Mouse (Mus musculus) yolk sac, embryonic 10.5 days (tissue): ENCODE measurements around the gene Mtus2.

ENCODE experiments used
- DNase-seq: peaks from one replicate; pipeline ENCODE4 v3.0.0-alpha.2; 2017; ENCODE audit warnings: low spot score

Mtus2 gene

DNA sequence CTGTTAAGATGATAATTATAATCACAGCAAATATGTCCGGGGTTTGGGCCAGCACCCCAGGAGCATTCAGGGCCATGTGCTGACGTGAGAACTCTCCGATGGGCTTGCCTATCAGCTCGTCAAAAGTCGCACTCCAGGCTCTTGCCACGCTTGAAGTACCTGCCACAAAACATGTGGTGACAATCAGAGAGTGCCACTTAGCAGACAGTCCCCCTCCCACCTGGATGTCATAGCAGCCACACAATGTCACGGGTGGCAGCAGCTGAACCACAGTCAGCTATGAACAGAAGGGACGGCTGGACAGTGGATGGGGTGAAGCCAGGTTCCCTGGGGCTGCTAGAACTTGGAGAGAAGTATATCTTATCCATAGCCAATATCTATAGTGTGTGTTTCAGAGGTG, 391.0 kb downstream of the Mtus2 start:
- DNase-seq, result no peak

- DNase-seq, result no peak
Measured at GRCm38 (mm10) chr5:148349327-148350011, 392.3 kb downstream of the Mtus2 start.

DNA sequence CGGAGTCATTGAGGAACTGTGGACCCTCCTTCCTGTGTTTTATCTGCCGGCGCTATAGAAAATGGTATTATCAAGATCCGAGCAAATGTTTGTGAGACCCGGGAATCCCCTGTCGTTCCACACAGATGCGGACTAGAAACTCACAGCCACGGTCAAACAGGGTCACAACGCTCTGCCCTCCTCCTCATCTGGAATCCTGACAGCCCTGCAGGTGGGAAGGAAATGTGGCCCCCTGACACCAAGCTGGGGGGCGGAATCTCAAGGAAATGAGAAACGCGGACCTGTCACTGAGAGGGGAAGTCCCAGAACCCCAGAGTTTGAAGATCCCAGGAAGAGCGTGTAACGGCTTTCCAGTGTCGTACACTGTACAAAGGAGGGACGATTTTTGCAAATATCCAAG, 396.3 kb downstream of the Mtus2 start:
- no peak for DNase-seq

DNA sequence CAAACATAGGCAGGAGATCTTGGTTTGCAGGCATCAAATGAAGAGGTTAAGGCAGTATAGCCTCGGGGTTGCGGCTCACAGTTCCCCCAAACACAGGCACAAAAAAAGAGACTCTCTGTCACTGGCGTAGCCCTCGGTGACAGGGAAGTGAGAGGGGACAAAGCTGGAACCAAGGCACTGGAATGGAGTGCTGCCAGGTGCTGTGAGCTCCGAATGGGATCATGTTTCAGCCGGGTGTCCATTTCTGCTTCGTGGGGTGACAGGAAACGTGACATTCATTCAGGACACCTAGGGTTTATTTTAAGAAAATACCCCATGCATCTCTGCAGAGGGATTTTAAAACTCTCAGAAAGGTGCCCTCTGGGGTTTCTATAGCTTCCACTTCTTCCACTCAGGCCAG, 397.4 kb downstream of the Mtus2 start:
- no peak for DNase-seq

- no peak for DNase-seq
Measured at GRCm38 (mm10) chr5:148355822-148356221, 398.7 kb downstream of the Mtus2 start.

DNA sequence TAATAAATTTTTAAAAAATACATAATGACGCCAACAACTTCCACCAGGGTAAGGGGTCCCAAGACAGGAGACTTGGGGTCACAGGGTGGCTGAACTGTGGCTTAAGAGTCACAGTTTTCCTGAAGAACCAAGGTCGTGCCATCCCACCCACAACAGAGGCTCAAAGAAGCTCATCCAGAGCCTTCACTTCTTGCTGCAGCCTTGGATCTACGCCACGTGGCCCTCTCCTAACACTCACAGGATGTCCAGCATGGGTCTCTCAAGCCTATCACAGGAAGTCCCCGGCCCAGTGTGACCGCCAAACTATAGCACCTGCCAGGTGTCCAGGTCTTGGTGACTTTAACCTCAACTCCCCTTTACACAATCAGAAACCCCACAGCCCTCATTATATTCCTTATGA, 400.0 kb downstream of the Mtus2 start:
- no peak for DNase-seq

DNA sequence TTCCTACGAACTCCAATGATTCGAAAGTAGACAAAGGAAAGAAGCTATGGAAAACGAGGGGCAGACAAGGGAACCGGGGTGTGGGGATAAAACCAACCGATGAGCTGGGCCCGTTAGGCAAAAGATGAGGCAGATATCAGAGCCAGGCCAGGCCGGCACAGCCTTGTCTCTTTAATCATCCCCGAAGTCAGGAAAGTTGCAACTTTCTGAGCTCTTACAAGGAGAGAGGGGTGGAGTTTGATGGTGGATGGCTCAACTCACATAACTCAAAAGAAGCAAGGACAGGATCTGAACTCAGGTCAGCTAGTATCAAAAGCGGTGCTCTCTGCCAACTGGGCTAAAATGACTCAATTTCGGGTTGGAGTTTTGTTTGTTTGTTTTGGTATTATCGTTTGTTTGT, 402.0 kb downstream of the Mtus2 start:
- DNase-seq, result no peak

GRCm38 (mm10) chr5:148360922-148361758, 404.0 kb downstream of the Mtus2 start:
- DNase-seq, result no peak

GRCm38 (mm10) chr5:148361759-148362010, 404.6 kb downstream of the Mtus2 start:
- DNase-seq, result no peak

DNA sequence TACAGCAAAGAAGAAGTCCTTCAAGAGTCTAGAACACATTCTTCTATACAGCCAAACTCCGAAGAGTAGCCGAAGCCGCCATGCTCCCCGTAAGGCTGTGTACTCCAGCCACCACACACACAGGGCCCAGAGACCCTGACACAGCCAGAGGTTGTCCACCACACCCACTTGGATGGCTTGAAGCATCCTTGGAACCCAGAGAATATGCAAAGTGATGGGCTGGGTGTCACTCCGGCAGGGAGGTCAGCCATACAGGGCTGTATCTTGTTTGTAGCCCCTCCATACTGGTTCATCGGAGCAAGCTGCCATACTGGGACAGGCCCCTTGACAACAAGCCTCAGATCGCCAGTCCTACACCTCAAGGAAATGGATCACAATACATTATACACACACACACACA, 405.2 kb downstream of the Mtus2 start:
- no peak for DNase-seq

DNA sequence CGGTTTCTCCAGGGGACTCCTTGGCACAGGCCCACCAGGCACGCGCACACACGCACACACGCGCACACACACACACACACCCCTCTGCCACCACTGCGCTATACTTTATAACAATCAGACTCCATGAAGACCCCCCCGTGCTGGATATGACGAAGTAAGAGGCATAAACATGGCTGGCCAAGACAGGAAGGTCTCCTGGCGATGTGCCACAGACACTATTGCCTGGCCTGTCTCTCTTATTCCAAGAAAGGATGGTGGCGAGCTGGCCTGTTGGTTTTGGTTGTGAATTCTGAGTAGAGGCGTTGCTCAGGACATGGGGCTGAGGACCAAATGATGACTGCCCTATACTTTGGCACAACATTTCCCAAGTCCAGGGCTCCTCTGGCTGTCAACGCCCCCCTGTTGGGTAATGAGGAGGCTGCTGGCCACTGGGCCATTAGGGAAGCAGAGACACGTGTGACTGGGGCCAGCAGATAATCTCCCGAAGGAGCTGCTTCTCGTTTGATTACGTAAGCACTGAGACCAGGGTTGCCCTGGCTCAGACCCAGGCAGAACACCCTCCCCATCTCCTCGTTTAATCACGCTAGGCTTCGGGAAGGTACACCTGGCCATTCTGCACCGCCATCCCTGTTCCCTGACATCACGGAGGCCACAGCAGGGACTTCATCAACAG, 406.5 kb downstream of the Mtus2 start:
- no peak for DNase-seq
